8 mouse cellular contexts compared by ENCODE assay signal in genomic region chr19:5294972-5295735, GRCm38 (mm10). TPM values are rescaled to one million over a fixed set of nuclear protein-coding genes. Genes with fewer than 3 reads are reported as not detected.
DNase-seq lines count a peak whose midpoint lies in the region; ATAC-seq lines count a peak whose summit lies in the region.

Gene Sf3b2 (minus strand): TSS chr19:5295455.

- peak within 1 kb of the TSS; percentile 95 for H3K27ac ChIP-seq in hindbrain, embryonic 15.5 days (replicated peaks)

- H3K4me2 ChIP-seq in hindbrain, embryonic 15.5 days, result peak within 1 kb of the TSS; percentile 63

- H3K4me3 ChIP-seq in hindbrain, embryonic 15.5 days, result peak within 1 kb of the TSS; percentile 62

- no peaks in the 10 kb centered on the region for H3K9me3 ChIP-seq in hindbrain, embryonic 15.5 days

- peaks cover 28% of the 10 kb centered on the region for H3K36me3 ChIP-seq in hindbrain, embryonic 15.5 days

- under 1% methylated on average over 46 of the region's 46 CpGs for WGBS in hindbrain, embryonic 15.5 days

- peaks cover 51% of the 10 kb centered on the region for H3K4me1 ChIP-seq in hindbrain, embryonic 15.5 days (replicated peaks)

- peak; percentile 98 for DNase-seq in T-cell, adult 2 months (ENCODE audit: low spot score)
- peak; percentile 98 to 99 for DNase-seq in cerebellum, postnatal 36 days
- DNase-seq in frontal cortex, postnatal 36 days (ENCODE audit: low spot score in 2 of 2), result peak; percentile 99
- peak; percentile 97 for DNase-seq in left cerebral cortex, adult 11 months (ENCODE audit: low spot score)
- DNase-seq in lung, postnatal 4 days, result peak; percentile 99
- DNase-seq in retina, postnatal 7 days (ENCODE audit: low read depth, low spot score), result peak; percentile 99
- DNase-seq in urinary bladder, adult 2 months (ENCODE audit: low spot score), result peak; percentile 90

- H3K27me3 ChIP-seq in hindbrain, embryonic 15.5 days, result no peaks in the 10 kb centered on the region

- peak; percentile 95 for ATAC-seq in hindbrain, embryonic 15.5 days (ENCODE audit: low FRiP score, low read depth)

- peak within 1 kb of the TSS; percentile 78 for H3K9ac ChIP-seq in hindbrain, embryonic 15.5 days

RNA-seq across cellular contexts. Expression of gene Sf3b2, which starts in this region (rescaled TPM):
- polyA plus RNA-seq in hindbrain, embryonic 15.5 days (2015; fragmentation: Nextera tagmentation; extraction: Ambion mirVana), result 312 and 338 TPM in 2 replicates
- 97.3 and 108 TPM in 2 replicates for polyA plus RNA-seq in urinary bladder, adult 2 months (2012; rRNA removed)

Comparison
In these comparisons a context has a peak if more than half of its experiments do, and no peak if none do; other contexts are left out.
1. Peak in every context shown above with its lines: DNase-seq, ATAC-seq, H3K4me3 ChIP-seq and H3K27ac ChIP-seq.